Mouse (Mus musculus) granulocyte monocyte progenitor cell, adult 5-6 weeks (primary cell): Measurements from ENCODE around the gene Zswim3. TPM values are rescaled to one million over a fixed set of nuclear protein-coding genes. Genes with fewer than 3 reads are reported as not detected.

ENCODE experiments used
- ATAC-seq: replicated peaks from 2 replicates; pipeline ENCODE4 v1.8.0; 2016; ENCODE audit warnings: mild to moderate bottlenecking, moderate TSS enrichment, inconsistent platforms; ENCODE audit not compliant: poor library complexity, severe bottlenecking
- total RNA-seq, 2 experiments: library from RNA; stranded (forward) in 1 of 2; stranded (reverse) in 1 of 2; fragments of 200-712, 200-1000 nt in 1 of 2; fragments of >200 nt in 1 of 2; fragmentation: Nextera tagmentation in 1 of 2; gene quantifications; 2 replicates each; pipeline ENCODE4 v1.2.3; 2014 to 2017

Gene Zswim3
- 2.7 and 4.1 TPM in 2 replicates for total RNA-seq (2014; fragmentation: Nextera tagmentation)
- 1.8 and 2.0 TPM in 2 replicates for total RNA-seq (2017)

DNA sequence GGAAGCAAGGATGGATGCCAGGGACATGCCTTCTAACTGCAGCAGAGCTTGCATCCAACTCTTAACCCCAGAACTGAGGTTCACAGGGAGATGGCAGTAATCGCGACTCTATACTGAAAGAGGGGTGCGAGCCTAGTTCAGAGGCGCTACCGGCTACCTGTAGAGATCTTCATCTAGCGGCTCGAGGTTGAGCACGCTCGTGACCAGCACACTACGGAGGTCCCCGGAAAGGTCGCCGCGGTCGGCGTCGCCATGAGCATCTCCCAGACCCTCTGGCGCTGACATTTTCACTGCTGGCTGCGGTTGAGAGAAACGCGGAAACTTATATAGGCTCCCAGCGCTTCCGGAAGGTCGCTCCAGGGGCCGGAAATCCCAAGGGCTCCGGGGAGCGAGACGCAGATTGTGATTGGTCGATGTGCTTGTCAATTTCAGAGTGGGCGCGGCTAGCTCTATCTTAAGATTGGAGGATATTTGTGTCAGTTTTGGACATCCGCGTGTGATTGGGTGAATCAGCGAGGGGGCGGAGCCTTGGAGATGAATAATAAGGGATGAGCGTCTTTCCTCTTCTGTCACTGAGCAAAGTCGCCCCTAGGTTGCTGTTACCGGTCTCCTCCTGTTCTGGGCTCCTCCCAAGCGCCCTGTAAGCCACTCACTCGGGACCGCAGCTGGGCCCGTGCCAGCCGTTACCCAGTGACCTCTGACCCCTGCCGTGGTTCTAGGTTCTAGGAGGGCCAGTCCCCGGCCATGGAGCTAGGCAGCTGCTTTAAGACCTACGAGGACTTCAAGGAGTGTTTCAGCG, at the start of gene Zswim3, which contains the start of gene Acot8:
Gene Zswim3 (plus strand): TSS at position 566 of the 799 bp plus-strand sequence.
Gene Acot8 (minus strand): TSS at position 350 of the 799 bp plus-strand sequence.
- peak; percentile 92 for ATAC-seq

DNA sequence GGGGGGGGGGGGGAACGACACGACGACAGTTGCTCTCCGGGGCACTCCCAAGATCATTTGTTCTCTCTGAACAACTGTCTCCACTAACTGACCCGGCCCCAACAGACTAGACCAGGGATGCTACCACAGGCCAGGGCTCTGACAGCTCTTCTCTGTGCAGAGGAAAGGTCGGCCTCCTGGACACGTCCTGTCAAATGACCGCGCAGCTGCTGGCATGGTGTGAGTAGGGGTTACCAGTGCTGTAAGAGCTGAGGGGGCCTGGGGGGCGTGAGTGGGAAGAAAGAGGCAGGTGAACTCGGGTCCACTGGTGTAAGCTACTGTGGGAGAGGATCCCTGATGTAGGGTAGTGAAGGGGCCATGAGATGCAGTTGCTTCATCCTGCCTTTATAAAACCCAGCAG, 47.1 kb upstream of the Zswim3 start:
- no peak for ATAC-seq

DNA sequence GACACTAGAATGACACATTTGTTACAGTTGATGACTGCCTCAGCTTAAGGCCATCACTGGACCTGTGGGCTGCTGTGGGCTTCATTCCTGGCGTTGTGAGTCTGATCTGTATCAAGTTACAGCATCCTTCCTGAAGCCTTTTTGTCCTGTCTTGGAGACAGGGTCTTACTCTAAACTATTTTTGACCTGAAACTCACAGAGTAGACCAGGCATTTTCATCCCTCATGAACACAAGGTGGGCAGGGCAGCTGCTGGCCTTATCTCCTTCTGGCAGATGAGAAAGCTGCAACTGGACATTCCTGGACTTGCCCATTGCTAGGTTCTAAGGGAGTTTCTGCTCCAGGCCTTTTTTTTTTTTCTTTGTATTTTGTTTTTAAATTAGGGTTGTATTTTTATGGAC, 46.2 kb upstream of the Zswim3 start:
- no peak for ATAC-seq

DNA sequence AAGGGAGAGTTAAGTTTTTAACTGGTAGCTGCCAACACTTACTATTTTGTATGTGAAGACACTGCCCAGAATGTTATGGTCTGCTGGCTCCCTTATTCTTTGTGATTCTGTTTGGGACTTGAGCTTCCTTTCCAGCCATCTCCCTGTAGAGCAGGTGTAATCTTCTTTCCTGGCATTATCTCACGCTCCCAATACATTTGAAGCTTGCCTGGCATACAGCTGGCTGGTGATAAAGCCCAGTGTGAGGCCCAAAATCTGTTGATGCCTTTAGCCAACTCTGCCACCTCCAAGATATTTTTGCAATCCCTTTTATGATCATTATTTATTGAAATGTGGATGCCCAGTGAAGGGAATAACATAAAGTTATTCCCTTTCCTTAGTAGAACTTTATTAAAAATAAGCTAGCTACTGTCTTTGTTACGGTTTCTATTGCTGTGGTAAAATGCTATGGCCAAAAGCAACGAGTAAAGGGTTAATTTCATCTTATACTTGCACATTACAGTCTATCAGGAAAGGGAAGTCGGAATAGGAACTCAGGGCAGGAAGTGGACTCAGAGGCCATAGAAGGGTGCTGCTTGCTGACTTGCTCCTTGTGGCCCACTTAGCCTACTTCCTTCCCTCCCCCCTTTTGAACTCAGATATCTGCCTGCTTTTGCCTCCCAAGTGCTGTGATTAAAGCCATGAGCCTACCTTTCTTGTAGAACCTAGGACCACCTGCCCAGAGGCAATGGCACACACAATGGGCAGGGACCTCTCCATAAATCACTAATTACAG, 44.7 kb upstream of the Zswim3 start:
- peak; percentile 61 for ATAC-seq

DNA sequence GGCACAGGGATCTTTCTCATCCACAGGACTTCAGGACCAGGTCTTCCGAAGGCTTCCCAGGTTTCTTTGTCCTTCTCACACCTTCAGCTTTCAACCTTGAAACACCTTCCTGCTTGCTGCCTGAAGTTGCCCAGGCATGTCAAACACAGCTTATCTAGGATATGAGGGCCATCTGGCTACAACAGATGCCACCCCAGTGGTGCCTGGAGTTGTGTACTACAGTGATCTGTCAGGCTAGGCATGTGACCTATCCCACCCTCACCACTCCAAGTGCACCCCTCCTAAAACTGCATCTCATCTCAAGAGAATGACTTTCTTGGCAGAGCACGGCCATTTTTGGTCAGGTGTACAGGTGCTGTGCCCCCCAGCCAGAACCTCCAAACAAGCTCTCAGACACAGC, 43.4 kb upstream of the Zswim3 start:
- no peak for ATAC-seq

DNA sequence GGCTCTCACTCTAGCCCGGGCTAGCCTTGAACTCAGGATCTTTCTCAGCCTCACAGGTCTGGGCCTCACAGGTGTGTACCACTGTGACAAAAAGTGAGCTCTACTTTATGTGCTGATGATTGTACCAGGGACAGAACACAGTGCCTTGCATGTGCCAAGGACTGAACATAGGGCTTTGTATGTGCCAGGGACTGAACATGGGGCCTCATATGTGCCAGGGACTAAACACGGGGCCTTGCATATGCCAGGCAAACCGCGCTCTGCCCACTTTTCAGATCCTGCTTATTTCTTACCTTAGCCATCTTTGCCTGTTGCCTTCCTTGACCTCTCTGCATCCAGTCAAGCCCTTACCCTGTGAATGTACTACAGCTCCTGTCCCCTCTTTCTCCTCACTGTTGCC, 42.9 kb upstream of the Zswim3 start:
- no peak for ATAC-seq

DNA sequence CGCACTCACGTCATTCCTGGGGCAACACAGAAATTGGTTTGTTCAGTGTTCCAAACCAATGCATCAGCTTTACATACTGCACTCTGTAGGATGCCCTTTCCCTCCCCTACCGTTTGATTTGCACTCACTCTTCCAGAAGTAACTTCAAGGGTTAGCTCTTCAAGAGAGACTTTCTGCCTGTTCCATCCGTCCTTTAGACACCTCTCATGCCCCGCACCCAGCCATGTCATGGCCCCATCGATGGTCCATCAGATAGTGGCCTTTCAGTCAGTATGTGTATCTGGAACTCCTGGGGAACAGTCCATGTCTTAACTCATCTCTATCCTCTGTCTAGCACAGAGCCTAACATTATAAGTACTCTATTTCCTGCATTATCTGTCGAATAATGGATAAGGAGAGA, 42.3 kb upstream of the Zswim3 start:
- no peak for ATAC-seq

DNA sequence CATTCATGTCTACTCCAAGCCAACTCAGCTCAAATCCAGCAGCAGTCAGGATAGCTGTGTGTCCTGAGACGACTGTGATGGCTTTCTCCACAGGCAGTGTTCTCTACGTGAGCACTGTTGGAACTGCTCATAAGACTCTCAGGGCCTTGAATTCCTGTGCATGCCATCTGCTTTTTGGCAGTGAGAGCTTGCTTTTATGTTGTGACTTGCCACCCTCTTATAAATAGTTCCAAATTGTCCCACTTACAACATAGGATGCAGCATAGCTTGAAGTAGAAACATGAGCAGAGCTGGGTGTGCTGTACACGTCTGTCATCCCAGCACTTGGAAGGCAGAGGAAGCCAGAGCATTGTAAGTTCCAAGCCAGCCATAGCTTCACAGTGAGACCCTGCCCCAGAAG, 39.1 kb upstream of the Zswim3 start:
- ATAC-seq: no peak

DNA sequence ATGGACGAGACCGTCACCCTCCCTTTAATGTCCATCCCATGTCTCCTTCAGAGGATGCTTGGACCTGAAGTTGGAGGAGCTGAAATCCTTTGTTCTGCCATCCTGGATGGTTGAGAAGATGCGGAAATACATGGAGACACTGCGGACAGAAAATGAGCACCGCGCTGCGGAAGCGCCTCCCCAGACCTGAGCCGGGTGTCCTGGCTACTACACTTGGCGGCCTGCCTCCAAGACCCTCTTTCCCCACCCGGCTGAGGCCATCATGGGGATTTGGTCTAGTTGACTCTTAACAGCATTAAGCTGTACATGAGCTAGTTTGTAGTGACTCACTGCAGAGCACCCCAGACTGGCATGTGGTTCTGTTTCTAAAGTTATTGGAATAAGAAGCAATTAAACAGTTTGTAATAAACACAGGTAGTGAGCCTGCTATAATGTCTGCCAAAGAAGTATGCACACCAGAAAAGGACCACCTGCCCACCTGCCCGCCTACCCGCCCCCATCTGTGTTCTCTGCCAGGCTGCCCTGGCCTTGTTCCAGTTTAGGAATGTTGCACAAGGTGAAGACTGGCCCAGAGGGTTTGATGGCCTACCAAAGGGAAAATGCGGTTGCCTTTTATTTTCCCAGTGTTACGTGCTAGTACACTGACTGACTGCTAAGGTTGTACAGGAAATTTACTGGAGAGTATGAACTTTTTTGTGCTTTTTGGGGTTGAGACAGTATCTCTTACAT, 36.9 kb upstream of the Zswim3 start:
- no peak for ATAC-seq

DNA sequence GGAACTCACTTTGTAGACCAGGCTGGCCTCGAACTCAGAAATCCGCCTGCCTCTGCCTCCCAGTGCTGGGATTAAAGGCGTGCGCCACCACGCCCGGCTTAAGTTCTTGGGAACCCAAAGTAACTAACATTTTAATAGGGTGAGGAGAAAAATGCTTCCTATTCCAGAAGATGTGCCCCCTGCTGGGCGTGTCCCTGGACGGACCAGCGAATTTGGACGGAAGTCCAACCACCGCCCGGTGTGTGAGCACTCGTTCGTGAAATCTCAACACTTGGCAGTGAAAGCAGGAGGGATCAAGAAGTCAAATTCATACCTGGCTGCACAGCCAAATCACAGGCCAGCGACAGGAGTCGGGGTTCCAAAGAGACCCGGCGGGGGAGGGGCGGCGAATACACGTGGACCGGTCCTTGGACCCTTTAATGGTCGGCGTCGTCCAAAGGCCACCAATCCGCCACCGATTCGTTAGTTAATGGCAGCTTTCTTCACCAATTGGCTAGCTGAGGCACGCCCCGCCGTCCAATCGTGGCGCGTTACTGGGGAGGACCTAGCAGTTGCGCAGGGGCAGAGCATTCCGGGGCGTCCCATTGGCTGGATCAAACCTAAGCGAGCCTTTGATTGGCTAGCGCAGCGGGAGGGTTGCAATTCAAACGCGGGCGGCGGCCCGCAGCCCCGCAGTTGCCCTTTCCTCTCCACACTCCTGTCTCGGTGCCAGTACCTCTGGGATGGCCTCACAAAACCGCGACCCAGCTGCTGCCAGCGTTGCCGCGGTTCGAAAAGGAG, 35.5 kb upstream of the Zswim3 start, which contains the start of gene Ube2c:
Gene Ube2c (plus strand): TSS at position 641 of the 780 bp plus-strand sequence.
- ATAC-seq: peak; percentile 97

DNA sequence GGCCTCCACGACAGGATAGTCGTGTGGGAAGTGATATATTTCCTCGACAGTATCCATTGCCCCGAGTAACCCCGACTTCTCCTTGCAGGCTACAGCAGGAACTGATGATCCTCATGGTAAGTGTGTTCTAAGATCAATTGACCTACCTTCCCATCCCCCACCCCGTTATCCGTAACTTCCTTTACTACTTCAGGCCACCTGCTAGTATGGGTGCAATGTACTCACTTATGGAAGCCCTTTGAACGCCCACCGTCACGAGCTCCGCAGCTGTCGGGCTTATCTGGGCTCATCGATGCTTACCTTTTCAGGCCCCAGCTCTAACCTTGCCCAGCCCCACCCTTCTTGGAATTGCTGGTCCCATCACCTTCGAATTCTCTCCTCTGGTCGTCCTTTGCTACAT, 34.6 kb upstream of the Zswim3 start:
- ATAC-seq: peak; percentile 3; the same call in 1 of the 2 replicates

DNA sequence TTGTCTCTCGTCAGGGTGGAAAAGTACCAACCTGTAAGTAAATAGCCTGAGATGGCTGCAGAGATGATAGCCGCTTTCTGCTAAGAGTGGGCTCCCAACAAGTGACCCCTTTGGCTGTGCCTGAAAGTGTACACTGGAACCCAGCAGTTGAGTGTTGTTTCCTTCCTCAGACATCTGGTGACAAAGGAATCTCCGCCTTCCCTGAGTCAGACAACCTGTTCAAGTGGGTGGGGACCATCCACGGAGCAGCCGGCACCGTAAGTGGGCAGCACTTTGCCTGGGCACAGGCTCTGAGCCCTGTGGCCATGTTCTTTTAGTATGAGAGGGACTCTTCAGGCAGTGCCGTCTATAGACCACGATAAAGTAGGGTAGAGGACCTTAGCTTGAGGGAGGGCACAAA, 33.8 kb upstream of the Zswim3 start:
- no peak for ATAC-seq

DNA sequence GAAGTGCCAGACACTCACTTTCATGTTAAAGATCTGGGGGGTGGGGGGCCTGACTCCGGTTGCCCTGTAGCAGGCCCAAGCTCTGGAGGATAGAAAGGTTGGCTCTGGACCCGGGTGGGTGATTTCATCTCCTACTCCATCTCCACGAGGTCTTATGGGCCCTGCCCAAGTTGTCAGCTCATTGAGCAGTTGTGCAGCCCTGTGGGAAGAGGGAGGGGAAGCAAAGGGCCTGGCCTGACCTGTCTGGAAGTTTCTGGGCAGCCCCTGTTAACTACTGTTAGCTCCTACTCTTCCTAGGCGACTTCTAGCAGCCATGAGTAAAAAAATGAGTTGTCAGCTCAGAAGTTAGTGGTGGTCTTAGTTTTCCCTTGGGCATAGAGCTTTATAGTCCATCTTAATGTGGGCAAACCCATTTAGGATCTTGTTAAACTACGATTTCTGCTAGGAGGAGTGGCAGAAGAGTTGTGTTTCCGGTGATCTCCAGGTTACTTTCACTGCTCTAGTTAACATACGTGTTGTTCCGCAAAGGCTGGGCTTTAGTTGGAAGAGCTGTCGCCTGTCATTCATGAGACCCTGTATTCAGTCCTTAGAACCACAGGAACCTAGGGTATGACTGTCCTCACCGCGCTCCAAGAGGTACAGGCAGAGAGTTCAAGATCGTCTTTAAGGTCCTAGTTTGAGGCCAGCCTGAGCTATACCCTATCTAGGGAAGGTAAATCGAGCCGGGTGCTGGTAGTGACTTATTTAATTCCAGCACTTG, 31.5 kb upstream of the Zswim3 start:
- no peak for ATAC-seq

DNA sequence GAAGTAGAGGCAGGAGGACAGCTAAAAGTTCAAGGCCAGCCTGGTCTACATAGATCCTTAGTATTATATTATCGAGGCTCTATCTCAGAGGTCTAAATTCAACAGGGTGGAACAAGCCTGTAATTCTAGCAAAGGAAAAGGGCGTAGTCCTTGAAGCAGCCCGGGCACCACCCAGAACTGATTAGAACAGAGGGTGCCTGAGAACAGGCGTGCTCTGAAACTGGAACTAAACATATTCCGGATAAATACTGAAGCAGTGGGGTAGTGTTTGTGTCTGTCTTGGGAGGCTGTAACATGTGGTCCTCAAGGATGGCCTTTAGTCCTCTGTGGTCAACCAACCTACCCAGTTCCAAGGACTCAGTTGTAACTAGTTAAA, 30.9 kb upstream of the Zswim3 start:
- ATAC-seq: no peak

DNA sequence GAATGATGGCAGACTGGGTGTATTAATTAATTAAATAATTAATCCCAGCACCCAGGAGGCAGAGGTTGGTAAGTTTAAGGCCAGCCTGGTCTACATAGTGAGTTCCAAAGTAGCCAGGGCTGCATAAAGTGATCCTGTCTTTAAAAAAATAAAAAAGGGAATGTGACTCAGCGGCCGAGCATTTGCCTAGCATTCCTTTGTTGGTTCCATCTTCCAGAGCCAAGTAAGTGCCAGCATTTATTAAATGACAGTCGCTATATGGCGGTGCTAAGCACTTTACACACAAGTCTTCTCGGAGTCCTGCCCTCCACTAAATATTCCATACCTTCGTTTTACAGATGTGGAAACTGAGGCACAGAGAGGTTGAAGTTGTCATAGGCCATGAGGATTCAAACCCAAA, 28.8 kb upstream of the Zswim3 start:
- no peak for ATAC-seq

DNA sequence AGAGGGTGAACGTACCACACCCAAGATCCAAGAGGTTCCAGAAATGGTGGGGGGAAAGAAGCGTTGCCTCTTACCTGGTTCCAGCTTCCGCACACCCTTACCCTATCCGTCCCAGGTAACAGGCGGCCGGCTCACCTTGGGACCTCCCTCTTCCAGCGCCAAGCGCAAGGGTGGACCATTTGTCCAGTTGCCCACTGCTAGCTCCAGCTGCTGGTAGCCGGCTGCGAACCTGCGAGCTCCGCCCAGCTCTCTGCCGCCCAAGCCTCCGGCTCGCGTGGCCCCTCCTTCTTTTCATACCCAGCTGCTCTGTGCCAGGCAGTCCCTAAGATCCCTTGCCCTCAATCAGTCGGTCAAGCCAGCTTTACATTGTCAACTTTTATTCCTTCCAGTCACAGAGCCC, 28.1 kb upstream of the Zswim3 start:
- no peak for ATAC-seq

DNA sequence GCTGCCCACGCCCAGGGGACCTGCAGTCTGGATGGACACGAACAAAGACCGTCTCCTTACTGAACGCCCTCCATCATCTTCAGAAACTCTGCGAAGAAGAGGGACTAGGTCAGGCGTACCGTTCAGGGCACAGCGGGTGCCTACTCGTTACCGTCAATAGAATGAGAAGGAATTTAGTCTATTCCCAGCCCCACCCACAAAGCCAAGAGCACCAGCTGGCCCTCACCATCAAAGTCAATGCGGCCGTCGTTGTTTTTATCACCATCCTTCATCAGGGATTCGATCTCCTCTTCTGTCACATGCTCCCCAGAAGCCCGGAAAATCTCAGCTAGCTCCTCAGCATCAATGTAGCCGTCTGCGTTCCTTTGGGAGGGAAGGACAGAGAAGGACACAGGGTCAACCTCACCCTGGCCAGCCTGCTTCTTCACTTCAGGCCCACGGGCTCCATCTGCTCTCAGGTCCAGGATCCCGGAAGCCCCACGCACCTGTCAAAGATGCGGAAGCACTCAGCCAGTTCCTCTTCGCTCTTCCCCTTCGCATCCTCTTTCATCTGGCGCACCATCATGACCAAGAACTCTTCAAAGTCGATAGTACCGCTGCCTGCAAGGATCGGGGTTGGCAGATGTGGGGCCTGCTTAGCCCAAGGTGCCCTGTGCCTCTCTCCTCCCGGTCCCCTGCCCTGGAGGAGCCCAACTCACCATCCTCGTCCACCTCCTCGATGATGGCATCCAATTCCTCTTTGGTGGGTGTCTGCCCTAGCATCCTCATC, 27.5 kb upstream of the Zswim3 start:
- no peak for ATAC-seq

DNA sequence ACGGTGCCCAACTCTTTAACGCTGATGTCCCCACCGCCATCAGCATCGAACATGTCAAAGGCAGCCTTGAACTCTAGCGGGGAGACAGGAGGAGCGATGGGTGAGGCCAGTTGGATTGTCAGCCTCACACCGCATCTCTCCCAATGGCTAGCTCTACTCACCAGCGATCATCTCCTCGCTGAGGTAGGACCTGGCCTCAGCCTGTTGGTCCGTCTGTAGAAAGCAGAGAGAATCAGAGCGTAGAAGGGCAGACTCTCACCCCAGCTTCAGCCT, 26.9 kb upstream of the Zswim3 start:
- ATAC-seq: no peak

DNA sequence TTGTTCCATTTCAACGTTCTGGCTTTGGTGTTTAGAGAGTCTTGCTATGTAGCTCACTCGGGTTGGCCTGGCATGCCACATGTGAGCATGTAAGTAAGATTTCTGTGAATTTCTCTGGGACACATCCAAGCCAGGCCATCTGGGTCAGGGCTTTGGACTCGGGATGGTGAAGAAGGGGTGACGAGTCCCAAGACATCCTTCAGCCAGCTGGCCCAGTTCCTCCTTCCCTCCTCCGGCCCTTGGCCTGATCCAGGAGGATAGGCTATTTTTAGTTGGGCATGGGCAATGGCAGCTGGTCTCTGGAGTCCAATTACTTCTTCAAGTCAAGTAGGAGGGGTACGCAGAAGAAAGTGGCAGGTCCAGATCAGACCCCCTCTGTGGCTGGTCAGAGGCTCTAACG, 26.1 kb upstream of the Zswim3 start:
- no peak for ATAC-seq
